ENCODE assay signal across 30 mouse cellular contexts in the genomic region with DNA sequence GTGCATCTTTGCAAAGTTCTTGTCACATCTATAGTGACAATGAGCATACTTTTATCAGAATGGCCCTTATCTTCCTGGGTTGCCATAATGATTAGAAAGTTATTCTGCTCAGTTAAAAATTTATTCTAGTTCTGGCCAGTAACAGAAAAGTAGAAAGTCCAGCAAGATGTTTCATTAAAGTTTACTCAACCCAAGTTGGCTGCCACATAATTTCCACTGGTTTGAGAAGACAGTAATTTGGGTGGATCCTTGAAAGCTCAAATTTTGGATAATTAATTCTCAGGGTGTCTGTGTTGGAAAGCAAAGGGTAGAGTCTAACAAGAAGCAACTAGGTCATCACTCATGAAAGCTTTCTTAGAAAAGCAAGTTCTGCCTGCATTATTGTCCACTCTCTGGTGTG. TPM values are rescaled to one million over a fixed set of nuclear protein-coding genes. Genes with fewer than 3 reads are reported as not detected.
"Had no signal": no experiment of that assay in that cellular context is flagged by ENCODE, and none has a peak within 500 bp of the region (broad histone marks: within the 10 kb centered on the region; RNA-seq: fewer than 3 reads in every experiment).

No protein-coding gene starts in this region.

- H3K27me3 ChIP-seq: heart, embryonic 13.5 days; heart, embryonic 15.5 days; hindbrain, embryonic 13.5 days; hindbrain, embryonic 15.5 days; limb, embryonic 13.5 days; limb, embryonic 15.5 days; liver, embryonic 12.5 days had no signal

- H3K4me3 ChIP-seq: heart, adult 2 months; heart, embryonic 13.5 days; heart, embryonic 15.5 days; hindbrain, embryonic 13.5 days; hindbrain, embryonic 15.5 days; limb, embryonic 13.5 days; limb, embryonic 15.5 days; liver, embryonic 12.5 days had no signal

- H3K27ac ChIP-seq: heart, adult 2 months; heart, embryonic 13.5 days; heart, embryonic 15.5 days; hindbrain, embryonic 13.5 days; hindbrain, embryonic 15.5 days; hindbrain, postnatal 0 days; kidney, postnatal 0 days; limb, embryonic 13.5 days; limb, embryonic 15.5 days; liver, embryonic 12.5 days; liver, embryonic 14.5 days had no signal

- H3K36me3 ChIP-seq: heart, embryonic 13.5 days; heart, embryonic 15.5 days; hindbrain, embryonic 13.5 days; hindbrain, embryonic 15.5 days; limb, embryonic 13.5 days; limb, embryonic 15.5 days; liver, embryonic 12.5 days had no signal

- H3K9me3 ChIP-seq: heart, embryonic 13.5 days; heart, embryonic 15.5 days; hindbrain, embryonic 13.5 days; hindbrain, embryonic 15.5 days; limb, embryonic 13.5 days; limb, embryonic 15.5 days; liver, embryonic 12.5 days had no signal

- H3K4me1 ChIP-seq: heart, embryonic 13.5 days; heart, embryonic 15.5 days; hindbrain, embryonic 13.5 days; hindbrain, embryonic 15.5 days; limb, embryonic 13.5 days; limb, embryonic 15.5 days; liver, embryonic 12.5 days had no signal

- H3K9ac ChIP-seq: forebrain, postnatal 0 days; heart, embryonic 13.5 days; heart, embryonic 15.5 days; hindbrain, embryonic 13.5 days; hindbrain, embryonic 15.5 days; limb, embryonic 13.5 days; limb, embryonic 15.5 days; liver, embryonic 12.5 days; liver, embryonic 14.5 days had no signal

- ATAC-seq: forebrain, postnatal 0 days; hindbrain, postnatal 0 days; intestine, embryonic 16.5 days; liver, embryonic 12.5 days had no signal

- DNase-seq: forebrain, postnatal 0 days; gastrocnemius, postnatal 14 days; gastrocnemius, postnatal 36 days; heart, adult 11 months; heart, adult 2 months; heart, postnatal 14 days; heart, postnatal 36 days; layer of hippocampus, adult 9-11 months; layer of hippocampus, postnatal 36 days; left cerebral cortex, postnatal 4 days; lung, adult 18-20 months had no signal

- H3K4me2 ChIP-seq: heart, embryonic 11.5 days; heart, embryonic 13.5 days; heart, embryonic 15.5 days; hindbrain, embryonic 13.5 days; hindbrain, embryonic 15.5 days; limb, embryonic 13.5 days; limb, embryonic 15.5 days; liver, embryonic 12.5 days had no signal

RNA-seq across cellular contexts. Expression of a gene that starts 41.5 kb away (rescaled TPM):
- polyA plus RNA-seq: forebrain, postnatal 0 days; gonadal fat pad, adult 2 months; heart, adult 2 months; heart, embryonic 11.5 days; heart, embryonic 13.5 days; heart, embryonic 15.5 days; heart, postnatal 0 days; hindbrain, embryonic 11.5 days; hindbrain, embryonic 13.5 days; hindbrain, embryonic 15.5 days; hindbrain, postnatal 0 days; intestine, embryonic 14.5 days; intestine, embryonic 16.5 days; kidney, postnatal 0 days; large intestine, adult 2 months; limb, embryonic 11.5 days; limb, embryonic 13.5 days; limb, embryonic 15.5 days; liver, embryonic 12.5 days; liver, embryonic 14.5 days; liver, embryonic 16.5 days had no signal
